Mouse (Mus musculus): ENCODE results near the gene Hrct1.

GRCm38 (mm10) chr4:43757213-43757612, 30.2 kb downstream of the Hrct1 start:
- TF ChIP-seq CTCF (IDR thresholded peaks at IDR 0.05; ENCODE audit: low read depth, low read length) (no peak), GATA1 (IDR thresholded peaks at IDR 0.05; ENCODE audit: borderline replicate concordance, low read length) (no peak), TAL1 (conservative IDR thresholded peaks at IDR 0.05; ENCODE audit: low read depth, low read length) (no peak)
